Comparison of ENCODE assay signal across 9 mouse cellular contexts in the genomic region with DNA sequence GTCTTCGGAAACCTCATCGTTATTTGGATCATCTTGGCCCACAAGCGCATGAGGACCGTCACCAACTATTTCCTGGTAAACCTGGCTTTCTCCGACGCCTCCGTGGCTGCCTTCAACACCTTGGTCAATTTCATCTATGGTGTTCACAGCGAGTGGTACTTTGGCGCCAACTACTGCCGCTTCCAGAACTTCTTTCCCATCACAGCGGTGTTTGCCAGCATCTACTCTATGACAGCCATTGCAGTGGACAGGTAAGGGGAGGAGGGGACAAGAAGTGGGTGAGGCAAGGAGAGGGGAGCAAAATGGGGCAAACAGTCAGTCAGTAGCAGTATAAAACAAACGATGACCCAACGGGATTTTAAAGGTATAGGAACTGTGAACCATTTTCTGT. TPM values are rescaled to one million over a fixed set of nuclear protein-coding genes. Genes with fewer than 3 reads are reported as not detected.
DNase-seq lines count a peak whose midpoint lies in the region; ATAC-seq lines count a peak whose summit lies in the region.
"Had no signal": no experiment of that assay in that cellular context is flagged by ENCODE, and none has a peak within 500 bp of the region (broad histone marks: within the 10 kb centered on the region; RNA-seq: fewer than 3 reads in every experiment).

No protein-coding gene starts in this region.

- H3K27me3 ChIP-seq in kidney, embryonic 16.5 days (ENCODE audit: insufficient read depth, low read length) = 0 out of 2 replicates have a peak, but pooled peaks cover 3% of the 10 kb centered on the region
- H3K27me3 ChIP-seq in hindbrain, embryonic 12.5 days = peaks cover 14% of the 10 kb centered on the region
- H3K27me3 ChIP-seq in midbrain, embryonic 15.5 days (replicated peaks) = no peaks in the 10 kb centered on the region

- H3K4me1 ChIP-seq in kidney, embryonic 16.5 days (ENCODE audit: insufficient read depth, low read length) = no peaks in the 10 kb centered on the region
- peaks cover 9% of the 10 kb centered on the region for H3K4me1 ChIP-seq in hindbrain, embryonic 12.5 days
- peaks cover 7% of the 10 kb centered on the region for H3K4me1 ChIP-seq in midbrain, embryonic 15.5 days

- no peaks in the 10 kb centered on the region for H3K36me3 ChIP-seq in kidney, embryonic 16.5 days (ENCODE audit: insufficient read depth, low read length)
- H3K36me3 ChIP-seq in hindbrain, embryonic 12.5 days = no peaks in the 10 kb centered on the region
- H3K36me3 ChIP-seq in midbrain, embryonic 15.5 days (replicated peaks) = no peaks in the 10 kb centered on the region

- H3K9me3 ChIP-seq in kidney, embryonic 16.5 days (ENCODE audit: low read length) = no peaks in the 10 kb centered on the region
- H3K9me3 ChIP-seq in hindbrain, embryonic 12.5 days (replicated peaks) = no peaks in the 10 kb centered on the region
- H3K9me3 ChIP-seq in midbrain, embryonic 15.5 days = no peaks in the 10 kb centered on the region

- H3K4me3 ChIP-seq in kidney, embryonic 16.5 days (ENCODE audit: low read length) = peak overlapping the region; percentile 51
- peak overlapping the region; percentile 46 for H3K4me3 ChIP-seq in hindbrain, embryonic 12.5 days
- peak overlapping the region; percentile 52 for H3K4me3 ChIP-seq in midbrain, embryonic 15.5 days

- peak overlapping the region; percentile 86 for H3K4me2 ChIP-seq in kidney, embryonic 16.5 days (replicated peaks; ENCODE audit: low read depth, low read length)
- peak overlapping the region; percentile 96 for H3K4me2 ChIP-seq in hindbrain, embryonic 12.5 days (replicated peaks)
- H3K4me2 ChIP-seq in midbrain, embryonic 15.5 days = peak overlapping the region; percentile 96

- 3% methylated on average over 13 of the region's 13 CpGs for WGBS in kidney, embryonic 16.5 days
- 11% methylated on average over 13 of the region's 13 CpGs for WGBS in hindbrain, embryonic 12.5 days
- 12% methylated on average over 13 of the region's 13 CpGs for WGBS in midbrain, embryonic 15.5 days

- H3K27ac ChIP-seq in kidney, embryonic 16.5 days (ENCODE audit: low read length) = no peak overlapping the region
- H3K27ac ChIP-seq in hindbrain, embryonic 12.5 days = no peak overlapping the region
- H3K27ac ChIP-seq in midbrain, embryonic 15.5 days = no peak overlapping the region
- H3K27ac ChIP-seq: liver, embryonic 14.5 days had no signal

- peak; percentile 75; the same call in 1 of the 2 replicates for ATAC-seq in kidney, embryonic 16.5 days (ENCODE audit: low FRiP score, low TSS enrichment)
- 0 out of 2 replicates have a peak, but pooled peaks have one; percentile 18 for ATAC-seq in common myeloid progenitor, adult 5-6 weeks (replicated peaks; ENCODE audit: low read depth, poor library complexity, severe bottlenecking)
- 0 out of 2 replicates have a peak, but pooled peaks have one; percentile 52 for ATAC-seq in hindbrain, embryonic 12.5 days (ENCODE audit: low FRiP score)
- ATAC-seq in midbrain, embryonic 15.5 days (replicated peaks) = peak; percentile 82

- no peak for DNase-seq in kidney, adult 9 months
- DNase-seq in ovary, postnatal 10 days (ENCODE audit: low spot score) = no peak
- DNase-seq in cerebellum, adult 18-20 months = no peak
- no peak for DNase-seq in thymus, postnatal 0 days (ENCODE audit: low spot score)

- 0 out of 2 replicates have a peak overlapping the region, but pooled peaks have one; percentile 46 for H3K9ac ChIP-seq in kidney, embryonic 16.5 days (replicated peaks; ENCODE audit: low read length)
- H3K9ac ChIP-seq in hindbrain, embryonic 12.5 days = peak overlapping the region; percentile 48; the same call in 1 of the 2 replicates
- H3K9ac ChIP-seq in midbrain, embryonic 15.5 days = peak overlapping the region; percentile 49
- H3K9ac ChIP-seq: liver, embryonic 14.5 days had no signal

RNA-seq across cellular contexts. Expression of gene Tacr3, which starts 0.7 kb away (rescaled TPM):
- polyA plus RNA-seq in kidney, embryonic 16.5 days (2015; fragmentation: Nextera tagmentation; extraction: Ambion mirVana) = 1.5 and 2.3 TPM in 2 replicates
- not detected in 2 replicates for total RNA-seq in common myeloid progenitor, adult 5-6 weeks (2017)
- polyA plus RNA-seq in hindbrain, embryonic 12.5 days (2016; fragmentation: Nextera tagmentation; extraction: Ambion mirVana) = 1.9 and 2.2 TPM in 2 replicates
- 4.3 and 4.6 TPM in 2 replicates for polyA plus RNA-seq in midbrain, embryonic 15.5 days (2015; fragmentation: Nextera tagmentation; extraction: Ambion mirVana)
- 0.10 TPM in 1 of 2 replicates, not detected in the other for polyA plus RNA-seq in thymus, postnatal 0 days (2015; fragmentation: Nextera tagmentation; extraction: Ambion mirVana)

Comparison
In these comparisons a context has a peak if more than half of its experiments do, and no peak if none do; other contexts are left out.
1. ATAC-seq: peak in every context shown above with its lines; median percentile 82 in midbrain, embryonic 15.5 days; 75 in kidney, embryonic 16.5 days; 52 in hindbrain, embryonic 12.5 days; 18 in common myeloid progenitor, adult 5-6 weeks.